Mouse (Mus musculus) megakaryocyte, embryonic 14.5 days (primary cell): ENCODE data around the gene Olfr961. TPM values are rescaled to one million over a fixed set of nuclear protein-coding genes. Genes with fewer than 3 reads are reported as not detected.

ENCODE experiments used
- H3K27me3 ChIP-seq: replicated peaks from 2 replicates; pipeline ENCODE3; 2012; ENCODE audit warnings: inconsistent platforms
- H3K36me3 ChIP-seq: replicated peaks from 2 replicates; pipeline ENCODE3; 2012; ENCODE audit warnings: low read length, inconsistent platforms, mixed read lengths
- H3K4me1 ChIP-seq: 2 replicates; pipeline ENCODE4 v1.6.1; 2012; ENCODE audit warnings: inconsistent platforms
- H3K4me3 ChIP-seq: replicated peaks from 2 replicates; pipeline ENCODE3; 2012; ENCODE audit warnings: moderate library complexity, mild to moderate bottlenecking, inconsistent platforms
- H3K9me3 ChIP-seq: 2 replicates; pipeline ENCODE4 v1.6.1; 2012; ENCODE audit warnings: inconsistent platforms
- FLI1 ChIP-seq: IDR thresholded peaks from 2 replicates; pipeline ENCODE4 v1.6.1; 2012; ENCODE audit warnings: low read length, inconsistent platforms, mixed read lengths
- GATA1 ChIP-seq: IDR thresholded peaks from 3 replicates; pipeline ENCODE4 v1.6.1; 2012; ENCODE audit warnings: mixed read lengths, low read length, inconsistent platforms, borderline replicate concordance
- polyA plus RNA-seq: library from polyadenylated mRNA; stranded (reverse); fragments of >175 nt; gene quantifications from 2 replicates; pipeline ENCODE4 v1.2.3, GENCODE M21; 2012; ENCODE audit warnings: low replicate concordance; ENCODE audit not compliant: insufficient read depth

Olfr961 gene
- polyA plus RNA-seq, 1 experiment: not detected

DNA sequence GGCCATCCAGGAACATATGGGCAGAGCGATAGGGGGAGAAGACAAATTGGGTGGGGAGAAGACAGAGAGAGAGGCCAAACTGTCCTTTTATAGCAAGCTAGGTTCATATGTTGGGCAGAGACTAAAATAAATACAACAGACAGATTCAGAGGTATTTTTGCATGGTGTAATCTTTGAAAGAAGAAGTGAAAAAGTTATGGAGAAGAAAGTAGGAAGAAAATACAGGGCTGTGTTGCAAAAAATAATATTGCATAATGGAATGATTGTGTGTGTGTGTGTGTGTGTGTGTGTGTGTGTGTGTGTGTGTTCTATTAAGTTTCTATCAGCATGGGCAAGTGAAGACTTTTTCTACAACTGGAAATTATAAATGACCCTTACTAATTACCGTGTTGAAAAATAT, 15.8 kb upstream of the Olfr961 start:
- Histone ChIP-seq H3K9me3 (no peaks in the 10 kb centered on the region), H3K27me3 (no peaks in the 10 kb centered on the region), H3K36me3 (no peaks in the 10 kb centered on the region), H3K4me3 (no peak overlapping the region), H3K4me1 (no peaks in the 10 kb centered on the region)
- TF ChIP-seq FLI1 (no peak), GATA1 (no peak)

- Histone ChIP-seq H3K27me3 (no peaks in the 10 kb centered on the region), H3K4me3 (no peak overlapping the region), H3K4me1 (no peaks in the 10 kb centered on the region), H3K9me3 (no peaks in the 10 kb centered on the region), H3K36me3 (no peaks in the 10 kb centered on the region)
- no peak for TF ChIP-seq GATA1
- no peak for TF ChIP-seq FLI1
Observed at GRCm38 (mm10) chr9:39633913-39634594, 10.8 kb upstream of the Olfr961 start.

- H3K4me1 ChIP-seq: no peaks in the 10 kb centered on the region
- TF ChIP-seq FLI1 (no peak), GATA1 (no peak)
- H3K27me3 ChIP-seq: no peaks in the 10 kb centered on the region
- no peaks in the 10 kb centered on the region for H3K9me3 ChIP-seq
- H3K4me3 ChIP-seq: no peak overlapping the region
- H3K36me3 ChIP-seq: no peaks in the 10 kb centered on the region
Observed at GRCm38 (mm10) chr9:39647382-39647781, 2.5 kb downstream of the Olfr961 start.

- H3K9me3 ChIP-seq: no peaks in the 10 kb centered on the region
- no peak overlapping the region for H3K4me3 ChIP-seq
- H3K36me3 ChIP-seq: no peaks in the 10 kb centered on the region
- no peaks in the 10 kb centered on the region for H3K4me1 ChIP-seq
- TF ChIP-seq FLI1 (no peak), GATA1 (no peak)
- H3K27me3 ChIP-seq: no peaks in the 10 kb centered on the region
Observed at GRCm38 (mm10) chr9:39654756-39655396, 10.0 kb downstream of the Olfr961 start.

- peaks cover 14% of the 10 kb centered on the region; the same call in 1 of the 2 replicates for H3K9me3 ChIP-seq
- TF ChIP-seq GATA1: no peak
- no peak for TF ChIP-seq FLI1
- H3K4me1 ChIP-seq: no peaks in the 10 kb centered on the region
- no peaks in the 10 kb centered on the region for H3K27me3 ChIP-seq
- no peaks in the 10 kb centered on the region for H3K36me3 ChIP-seq
- H3K4me3 ChIP-seq: no peak within 1 kb of the TSS
Observed at GRCm38 (mm10) chr9:39666905-39667304, 22.0 kb downstream of the Olfr961 start, which contains the start of gene Olfr963. Gene Olfr963, plus strand, starts transcription at chr9:39667205.

GRCm38 (mm10) chr9:39669723-39670122, 24.8 kb downstream of the Olfr961 start:
- Histone ChIP-seq H3K27me3 (no peaks in the 10 kb centered on the region), H3K4me3 (no peak overlapping the region), H3K9me3 (0 out of 2 replicates have a peak, but pooled peaks cover under 1% of the 10 kb centered on the region), H3K4me1 (no peaks in the 10 kb centered on the region), H3K36me3 (no peaks in the 10 kb centered on the region)
- TF ChIP-seq GATA1 (no peak), FLI1 (no peak)

DNA sequence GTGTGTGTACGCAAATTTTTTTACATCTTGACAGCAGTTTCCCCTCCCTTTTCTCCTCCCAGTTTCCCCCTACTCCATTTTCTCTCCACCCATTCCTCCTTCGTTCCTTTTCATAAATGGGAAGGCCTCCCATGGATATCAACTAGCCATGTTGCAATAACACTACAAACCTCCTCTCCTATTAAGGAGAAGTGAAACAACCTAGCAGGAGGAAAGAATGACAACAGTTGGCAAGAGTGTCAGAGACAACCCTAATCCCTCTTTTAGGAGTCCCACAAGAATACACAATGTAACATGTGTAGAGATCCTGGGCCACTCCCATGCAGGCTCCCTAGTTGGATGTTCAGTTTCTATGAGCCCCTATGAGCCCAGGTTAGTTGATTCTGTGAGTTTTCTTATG, 29.9 kb downstream of the Olfr961 start:
- Histone ChIP-seq H3K4me3 (no peak overlapping the region), H3K9me3 (no peaks in the 10 kb centered on the region), H3K4me1 (no peaks in the 10 kb centered on the region), H3K36me3 (no peaks in the 10 kb centered on the region), H3K27me3 (no peaks in the 10 kb centered on the region)
- TF ChIP-seq FLI1 (no peak), GATA1 (no peak)

DNA sequence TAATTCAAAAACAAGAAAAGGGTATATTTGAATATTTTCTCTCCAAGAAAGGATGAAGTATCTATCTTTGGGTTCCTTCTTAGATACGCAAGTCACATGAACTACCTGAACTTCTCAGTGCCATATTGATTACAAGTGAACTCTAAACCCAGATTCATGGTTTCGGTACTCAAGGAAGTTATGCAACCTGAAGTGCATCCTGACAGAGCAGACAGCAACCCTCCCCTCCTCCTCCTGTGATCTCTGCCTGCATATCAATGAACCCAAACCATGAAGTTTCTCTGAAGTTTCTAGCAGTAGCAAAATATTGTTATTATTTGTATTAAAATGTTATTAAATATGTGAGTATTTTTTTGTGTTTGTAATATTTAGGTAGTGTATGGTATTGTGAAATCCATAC, 33.7 kb downstream of the Olfr961 start:
- Histone ChIP-seq H3K4me3 (no peak overlapping the region), H3K36me3 (no peaks in the 10 kb centered on the region), H3K4me1 (no peaks in the 10 kb centered on the region), H3K27me3 (no peaks in the 10 kb centered on the region), H3K9me3 (no peaks in the 10 kb centered on the region)
- no peak for TF ChIP-seq GATA1
- TF ChIP-seq FLI1: no peak

DNA sequence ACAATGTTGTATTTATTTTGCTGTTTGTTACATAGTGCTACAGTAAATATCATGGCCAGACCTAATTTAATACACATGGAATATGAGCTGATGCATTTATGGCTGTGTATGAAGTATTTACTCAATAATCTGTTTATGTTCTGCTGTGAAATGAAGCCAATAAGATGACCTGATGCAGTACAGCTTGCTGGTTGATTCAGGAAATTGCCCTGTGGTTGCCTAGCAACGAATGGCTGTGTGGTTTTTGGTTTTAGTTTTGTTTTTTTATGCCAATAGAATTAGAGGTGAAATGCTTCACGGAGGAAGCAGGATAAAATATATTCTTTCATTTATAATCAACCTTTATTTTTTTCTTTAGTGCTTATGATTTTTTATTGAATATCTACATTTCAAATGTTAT, 34.4 kb downstream of the Olfr961 start:
- Histone ChIP-seq H3K9me3 (no peaks in the 10 kb centered on the region), H3K36me3 (no peaks in the 10 kb centered on the region), H3K4me3 (no peak overlapping the region), H3K4me1 (no peaks in the 10 kb centered on the region), H3K27me3 (no peaks in the 10 kb centered on the region)
- TF ChIP-seq GATA1: no peak
- no peak for TF ChIP-seq FLI1

Other genes with a start within 250 kb of the Olfr961 start
- not detected in 2 replicates for gene Olfr952, start 217.9 kb upstream of the Olfr961 start, polyA plus RNA-seq
- gene Olfr954, start 188.4 kb upstream of the Olfr961 start, polyA plus RNA-seq: 0.04 TPM in 1 of 2 replicates, not detected in the other
- gene Olfr955, start 173.1 kb upstream of the Olfr961 start, polyA plus RNA-seq: not detected in 2 replicates
- gene Olfr44, start 151.1 kb upstream of the Olfr961 start, polyA plus RNA-seq: not detected in 2 replicates
- not detected in 2 replicates for gene Olfr957, start 129.3 kb upstream of the Olfr961 start, polyA plus RNA-seq
- gene Olfr958, start 91.0 kb upstream of the Olfr961 start, polyA plus RNA-seq: not detected in 2 replicates
- gene Olfr959, start 69.5 kb upstream of the Olfr961 start, polyA plus RNA-seq: not detected in 2 replicates
- gene AW551984, start 40.7 kb upstream of the Olfr961 start, polyA plus RNA-seq: 0.17 TPM in 1 of 2 replicates, not detected in the other
- not detected in 2 replicates for gene Olfr148, start 34.4 kb upstream of the Olfr961 start, polyA plus RNA-seq
- not detected in 2 replicates for gene Olfr960, start 23.7 kb upstream of the Olfr961 start, polyA plus RNA-seq
- not detected in 2 replicates for gene Olfr963, start 22.1 kb downstream of the Olfr961 start, polyA plus RNA-seq
- not detected in 2 replicates for gene Olfr149, start 62.0 kb downstream of the Olfr961 start, polyA plus RNA-seq
- not detected in 2 replicates for gene Olfr965, start 66.3 kb downstream of the Olfr961 start, polyA plus RNA-seq
- not detected in 2 replicates for gene Olfr150, start 85.9 kb downstream of the Olfr961 start, polyA plus RNA-seq
- not detected in 2 replicates for gene Olfr967, start 101.2 kb downstream of the Olfr961 start, polyA plus RNA-seq
- 0.09 TPM in 1 of 2 replicates, not detected in the other for gene Olfr968, start 138.2 kb downstream of the Olfr961 start, polyA plus RNA-seq
- gene Olfr969, start 145.9 kb downstream of the Olfr961 start, polyA plus RNA-seq: not detected in 2 replicates
- gene Olfr970, start 163.8 kb downstream of the Olfr961 start, polyA plus RNA-seq: not detected in 2 replicates
- gene Olfr971, start 191.8 kb downstream of the Olfr961 start, polyA plus RNA-seq: not detected in 2 replicates
- not detected in 2 replicates for gene Olfr972, start 221.3 kb downstream of the Olfr961 start, polyA plus RNA-seq